ENCODE assay signal across 10 mouse cellular contexts in the genomic region with DNA sequence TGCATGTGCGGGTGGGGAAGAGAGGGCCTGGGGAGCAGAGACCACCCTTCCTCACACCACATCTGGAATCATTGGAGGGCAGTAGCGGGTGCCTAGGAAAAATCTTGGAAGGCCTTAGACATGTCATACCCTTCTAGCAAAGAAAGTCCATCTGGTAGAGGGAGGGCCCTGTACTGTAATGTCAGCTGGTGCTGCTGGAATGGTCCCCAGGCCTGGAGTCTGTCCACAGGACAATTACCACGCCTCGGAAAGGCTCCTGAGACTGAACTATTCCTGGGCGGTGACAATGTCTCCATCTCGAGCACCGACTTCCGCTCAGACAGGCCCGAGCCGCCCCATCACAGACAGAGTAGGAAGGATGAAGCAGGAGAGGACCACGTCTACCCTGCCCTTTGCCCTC.
DNase-seq lines count a peak whose midpoint lies in the region; ATAC-seq lines count a peak whose summit lies in the region.
"Had no signal": no experiment of that assay in that cellular context is flagged by ENCODE, and none has a peak within 500 bp of the region (broad histone marks: within the 10 kb centered on the region; RNA-seq: fewer than 3 reads in every experiment).

No protein-coding gene starts in this region.

- peaks cover 30% of the 10 kb centered on the region for H3K4me1 ChIP-seq in kidney, embryonic 15.5 days
- peaks cover 16% of the 10 kb centered on the region for H3K4me1 ChIP-seq in kidney, embryonic 16.5 days (ENCODE audit: insufficient read depth, low read length)

- no peak overlapping the region for H3K4me2 ChIP-seq in kidney, embryonic 15.5 days
- H3K4me2 ChIP-seq in kidney, embryonic 16.5 days (replicated peaks; ENCODE audit: low read depth, low read length) = no peak overlapping the region

- 83% methylated on average over 11 of the region's 11 CpGs for WGBS in kidney, embryonic 15.5 days
- 88% methylated on average over 11 of the region's 11 CpGs for WGBS in kidney, embryonic 16.5 days

- ATAC-seq in kidney, embryonic 15.5 days (replicated peaks; ENCODE audit: low FRiP score) = no peak
- no peak for ATAC-seq in kidney, embryonic 16.5 days (ENCODE audit: low FRiP score, low TSS enrichment)
- ATAC-seq in cerebellum, adult (ENCODE audit: insufficient number of reproducible peaks, low FRiP score, low TSS enrichment) = peak; percentile 49; the same call in 1 of the 2 replicates

- intact Hi-C loops in heart, postnatal 25 days (cut with DNase I) = loop anchor here (2.0 kb wide), 1 partner anchor 18 kb away; no protein-coding TSS in a partner anchor

- 0 out of 2 replicates have a peak, but pooled peaks cover 5% of the 10 kb centered on the region for H3K36me3 ChIP-seq in kidney, embryonic 15.5 days
- H3K36me3 ChIP-seq in kidney, embryonic 16.5 days (ENCODE audit: insufficient read depth, low read length) = peaks cover 3% of the 10 kb centered on the region; the same call in 1 of the 2 replicates
- H3K36me3 ChIP-seq: forebrain, embryonic 10.5 days had no signal

- H3K4me3 ChIP-seq in kidney, embryonic 15.5 days (replicated peaks) = no peak overlapping the region
- H3K4me3 ChIP-seq in kidney, embryonic 16.5 days (ENCODE audit: low read length) = no peak overlapping the region
- H3K4me3 ChIP-seq: forebrain, embryonic 10.5 days had no signal

- H3K9ac ChIP-seq in kidney, embryonic 15.5 days = no peak overlapping the region
- no peak overlapping the region for H3K9ac ChIP-seq in kidney, embryonic 16.5 days (replicated peaks; ENCODE audit: low read length)

- DNase-seq in gastrocnemius, adult 18-20 months (ENCODE audit: low spot score) = peak; percentile 84
- peak; percentile 65 for DNase-seq in heart, postnatal 25 days (ENCODE audit: low spot score)
- DNase-seq in testis, postnatal 14 days (ENCODE audit: low spot score) = no peak
- no peak for DNase-seq in spleen, postnatal 36 days (ENCODE audit: low spot score in 2 of 2)
- DNase-seq in right cerebral cortex, postnatal 14 days = no peak

- peak overlapping the region; percentile 3; the same call in 1 of the 2 replicates for H3K27ac ChIP-seq in kidney, embryonic 15.5 days
- H3K27ac ChIP-seq in kidney, embryonic 16.5 days (ENCODE audit: low read length) = no peak overlapping the region
- H3K27ac ChIP-seq: forebrain, embryonic 10.5 days had no signal

- 0 out of 2 replicates have a peak, but pooled peaks cover 2% of the 10 kb centered on the region for H3K9me3 ChIP-seq in kidney, embryonic 15.5 days (replicated peaks)
- H3K9me3 ChIP-seq in kidney, embryonic 16.5 days (ENCODE audit: low read length) = peaks cover 5% of the 10 kb centered on the region; the same call in 1 of the 2 replicates

- H3K27me3 ChIP-seq in kidney, embryonic 15.5 days = no peaks in the 10 kb centered on the region
- no peaks in the 10 kb centered on the region for H3K27me3 ChIP-seq in kidney, embryonic 16.5 days (ENCODE audit: insufficient read depth, low read length)
- H3K27me3 ChIP-seq: CH12.LX had no signal

Comparison
In these comparisons a context has a peak if more than half of its experiments do, and no peak if none do; other contexts are left out.
1. DNase-seq: peak in gastrocnemius, adult 18-20 months (single experiment) and heart, postnatal 25 days (single experiment); none in testis, postnatal 14 days (single experiment), spleen, postnatal 36 days (0 of 2) and right cerebral cortex, postnatal 14 days (single experiment).